Mouse (Mus musculus): ENCODE data around the gene Plac1. TPM values are rescaled to one million over a fixed set of nuclear protein-coding genes. Genes with fewer than 3 reads are reported as not detected.

The Plac1 gene
- polyA plus RNA-seq, 1 experiment from 2014 or later: 5.8 TPM

- H3K27ac ChIP-seq: peak overlapping the region; percentile 97
- H3K36me3 ChIP-seq: no peaks in the 10 kb centered on the region
- 0 out of 2 replicates have a peak, but pooled peaks cover 5% of the 10 kb centered on the region for H3K4me1 ChIP-seq (replicated peaks)
- H3K27me3 ChIP-seq: no peaks in the 10 kb centered on the region
- no peaks in the 10 kb centered on the region for H3K9me3 ChIP-seq (replicated peaks)
- WGBS: 13% methylated on average over 33 of the region's 33 CpGs
- peak overlapping the region; percentile 66 for H3K4me3 ChIP-seq
- H3K4me2 ChIP-seq: peak overlapping the region; percentile 62
- ATAC-seq (replicated peaks; ENCODE audit: insufficient number of reproducible peaks, insufficient read depth, low FRiP score, low read depth): no peak
- H3K9ac ChIP-seq: peak overlapping the region; percentile 42
Observed at GRCm38 (mm10) chrX:53058459-53059280, 181.2 kb downstream of the Plac1 start.

GRCm38 (mm10) chrX:53057760-53058090, 182.2 kb downstream of the Plac1 start:
- ATAC-seq (replicated peaks; ENCODE audit: insufficient number of reproducible peaks, insufficient read depth, low FRiP score, low read depth): no peak
- WGBS: 24% methylated on average over 6 of the region's 6 CpGs
- Histone ChIP-seq H3K27ac (peak overlapping the region; percentile 97), H3K9me3 (replicated peaks) (no peaks in the 10 kb centered on the region), H3K4me1 (replicated peaks) (0 out of 2 replicates have a peak, but pooled peaks cover 5% of the 10 kb centered on the region), H3K27me3 (no peaks in the 10 kb centered on the region), H3K4me2 (peak overlapping the region; percentile 62), H3K9ac (peak overlapping the region; percentile 42), H3K4me3 (peak overlapping the region; percentile 66), H3K36me3 (no peaks in the 10 kb centered on the region)

- peak overlapping the region; percentile 97 for H3K27ac ChIP-seq
- H3K27me3 ChIP-seq: no peaks in the 10 kb centered on the region
- H3K9me3 ChIP-seq (replicated peaks): no peaks in the 10 kb centered on the region
- WGBS: 14% methylated on average over 35 of the region's 42 CpGs
- peak; percentile 86 for ATAC-seq (replicated peaks; ENCODE audit: insufficient number of reproducible peaks, insufficient read depth, low FRiP score, low read depth)
- no peaks in the 10 kb centered on the region for H3K36me3 ChIP-seq
- H3K4me3 ChIP-seq: peak overlapping the region; percentile 66
- peak overlapping the region; percentile 62 for H3K4me2 ChIP-seq
- H3K4me1 ChIP-seq (replicated peaks): 0 out of 2 replicates have a peak, but pooled peaks cover 5% of the 10 kb centered on the region
- H3K9ac ChIP-seq: peak overlapping the region; percentile 79
Observed at GRCm38 (mm10) chrX:53057054-53057759, 182.7 kb downstream of the Plac1 start.

- H3K9me3 ChIP-seq (replicated peaks): no peaks in the 10 kb centered on the region
- peak overlapping the region; percentile 62 for H3K4me2 ChIP-seq
- H3K36me3 ChIP-seq: no peaks in the 10 kb centered on the region
- H3K27ac ChIP-seq: peak overlapping the region; percentile 97
- H3K27me3 ChIP-seq: no peaks in the 10 kb centered on the region
- ATAC-seq (replicated peaks; ENCODE audit: insufficient number of reproducible peaks, insufficient read depth, low FRiP score, low read depth): peak; percentile 6; the same call in 1 of the 2 replicates
- 15% methylated on average over 30 of the region's 33 CpGs for WGBS
- H3K4me3 ChIP-seq: peak overlapping the region; percentile 66
- H3K9ac ChIP-seq: peak overlapping the region; percentile 79
- H3K4me1 ChIP-seq (replicated peaks): 0 out of 2 replicates have a peak, but pooled peaks cover 5% of the 10 kb centered on the region
Observed at GRCm38 (mm10) chrX:53056627-53057026, 183.3 kb downstream of the Plac1 start.

GRCm38 (mm10) chrX:53055771-53056170, 184.1 kb downstream of the Plac1 start:
- H3K27ac ChIP-seq: peak overlapping the region; percentile 97
- no peaks in the 10 kb centered on the region for H3K9me3 ChIP-seq (replicated peaks)
- WGBS: 12% methylated on average over 9 of the region's 9 CpGs
- H3K4me3 ChIP-seq: peak overlapping the region; percentile 66
- H3K4me1 ChIP-seq (replicated peaks): 0 out of 2 replicates have a peak, but pooled peaks cover 4% of the 10 kb centered on the region
- H3K9ac ChIP-seq: peak overlapping the region; percentile 79
- H3K36me3 ChIP-seq: no peaks in the 10 kb centered on the region
- H3K27me3 ChIP-seq: no peaks in the 10 kb centered on the region
- H3K4me2 ChIP-seq: peak overlapping the region; percentile 62; the same call in 1 of the 2 replicates
- ATAC-seq (replicated peaks; ENCODE audit: insufficient number of reproducible peaks, insufficient read depth, low FRiP score, low read depth): no peak

- WGBS: 26% methylated on average over 5 of the region's 5 CpGs
- Histone ChIP-seq H3K27ac (peak overlapping the region; percentile 81), H3K9ac (peak overlapping the region; percentile 56), H3K36me3 (no peaks in the 10 kb centered on the region), H3K4me2 (peak overlapping the region; percentile 60), H3K4me3 (peak overlapping the region; percentile 43), H3K27me3 (no peaks in the 10 kb centered on the region), H3K4me1 (replicated peaks) (no peaks in the 10 kb centered on the region), H3K9me3 (replicated peaks) (no peaks in the 10 kb centered on the region)
- no peak for ATAC-seq (replicated peaks; ENCODE audit: insufficient number of reproducible peaks, insufficient read depth, low FRiP score, low read depth)
Observed at GRCm38 (mm10) chrX:53053885-53054284, 186.0 kb downstream of the Plac1 start.

- ATAC-seq (replicated peaks; ENCODE audit: insufficient number of reproducible peaks, insufficient read depth, low FRiP score, low read depth): peak; percentile 61
- Histone ChIP-seq H3K4me2 (peak overlapping the region; percentile 60), H3K27me3 (no peaks in the 10 kb centered on the region), H3K9me3 (replicated peaks) (no peaks in the 10 kb centered on the region), H3K4me3 (peak overlapping the region; percentile 43; the same call in 1 of the 2 replicates), H3K36me3 (no peaks in the 10 kb centered on the region), H3K4me1 (replicated peaks) (no peaks in the 10 kb centered on the region), H3K27ac (peak overlapping the region; percentile 81), H3K9ac (peak overlapping the region; percentile 56; the same call in 1 of the 2 replicates)
- WGBS: 13% methylated on average over 13 of the region's 13 CpGs
Observed at GRCm38 (mm10) chrX:53052652-53053500, 187.0 kb downstream of the Plac1 start.

GRCm38 (mm10) chrX:53050353-53050752, 189.6 kb downstream of the Plac1 start:
- Histone ChIP-seq H3K36me3 (no peaks in the 10 kb centered on the region), H3K27me3 (no peaks in the 10 kb centered on the region), H3K4me2 (peak overlapping the region; percentile 48), H3K4me3 (peak overlapping the region; percentile 17), H3K9me3 (replicated peaks) (no peaks in the 10 kb centered on the region), H3K27ac (peak overlapping the region; percentile 31; the same call in 1 of the 2 replicates), H3K4me1 (replicated peaks) (peaks cover 19% of the 10 kb centered on the region), H3K9ac (no peak overlapping the region)
- no peak for ATAC-seq (replicated peaks; ENCODE audit: insufficient number of reproducible peaks, insufficient read depth, low FRiP score, low read depth)
- 7% methylated on average over 9 of the region's 9 CpGs for WGBS

GRCm38 (mm10) chrX:53049196-53049595, 190.7 kb downstream of the Plac1 start:
- H3K36me3 ChIP-seq: no peaks in the 10 kb centered on the region
- no peaks in the 10 kb centered on the region for H3K27me3 ChIP-seq
- H3K4me3 ChIP-seq: no peak overlapping the region
- no peak overlapping the region for H3K9ac ChIP-seq
- no peak overlapping the region for H3K4me2 ChIP-seq
- H3K27ac ChIP-seq: no peak overlapping the region
- no peak for ATAC-seq (replicated peaks; ENCODE audit: insufficient number of reproducible peaks, insufficient read depth, low FRiP score, low read depth)
- no peaks in the 10 kb centered on the region for H3K9me3 ChIP-seq (replicated peaks)
- peaks cover 27% of the 10 kb centered on the region for H3K4me1 ChIP-seq (replicated peaks)
- WGBS: 47% methylated on average over 4 of the region's 4 CpGs

GRCm38 (mm10) chrX:53046911-53047310, 193.0 kb downstream of the Plac1 start:
- H3K9me3 ChIP-seq (replicated peaks): no peaks in the 10 kb centered on the region
- ATAC-seq (replicated peaks; ENCODE audit: insufficient number of reproducible peaks, insufficient read depth, low FRiP score, low read depth): no peak
- H3K4me2 ChIP-seq: no peak overlapping the region
- 19% methylated on average over 2 of the region's 2 CpGs for WGBS
- peak overlapping the region; percentile 77 for H3K27ac ChIP-seq
- no peaks in the 10 kb centered on the region for H3K27me3 ChIP-seq
- no peaks in the 10 kb centered on the region for H3K36me3 ChIP-seq
- H3K4me3 ChIP-seq: no peak overlapping the region
- peaks cover 27% of the 10 kb centered on the region for H3K4me1 ChIP-seq (replicated peaks)
- H3K9ac ChIP-seq: no peak overlapping the region
